Mouse (Mus musculus): ENCODE measurements at regions not wholly inside any gene's neighbourhood (a gene's known extent, or its start where the extent isn't known, plus 50 kb on each side); places are given as distances from the start of the nearest gene placed in this dataset.

- DNase-seq, result peak; percentile 59
Observed at GRCm38 (mm10) chrX:145848937-145849783, 344.2 kb upstream of the Amot start.

- no peak for DNase-seq
Observed at GRCm38 (mm10) chrX:145833106-145833505, 328.1 kb upstream of the Amot start.

- DNase-seq, result no peak
Observed at GRCm38 (mm10) chrX:145812995-145813394, 308.0 kb upstream of the Amot start.

All from heart, postnatal 4 days (tissue).